Comparison of ENCODE assay signal across 9 mouse cellular contexts in the genomic region with DNA sequence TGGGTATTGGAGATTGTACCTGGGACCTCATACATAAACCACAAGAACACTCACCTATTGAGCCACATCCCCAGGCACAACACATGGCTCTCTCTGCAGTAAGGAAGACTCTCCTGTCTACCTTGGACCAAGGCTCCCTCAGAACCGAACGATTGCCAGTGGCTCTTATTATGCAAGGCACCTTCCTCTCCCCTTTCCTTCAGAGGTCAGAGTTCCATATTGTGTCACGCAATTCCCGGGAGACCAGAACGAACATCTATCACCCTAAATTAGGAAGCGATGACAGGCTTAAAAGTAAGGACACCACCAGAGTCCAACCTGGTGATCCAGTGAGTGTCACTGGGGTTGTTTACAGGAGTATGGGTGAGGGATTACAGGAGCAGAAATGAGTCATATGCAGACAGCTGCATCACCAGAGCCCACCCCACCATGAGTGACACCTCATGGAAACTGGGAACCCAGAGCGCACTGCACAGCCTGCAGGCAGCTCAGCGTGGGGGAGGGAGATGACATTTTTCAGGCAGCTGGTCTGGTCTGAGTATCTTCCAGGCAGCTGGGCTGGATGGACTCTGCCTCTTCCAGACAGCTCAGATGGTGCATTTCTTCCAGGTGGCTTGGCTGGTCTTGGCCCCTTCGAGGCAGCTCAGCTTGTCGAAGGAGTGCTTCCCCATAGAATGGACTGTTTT. TPM values are rescaled to one million over a fixed set of nuclear protein-coding genes. Genes with fewer than 3 reads are reported as not detected.
DNase-seq lines count a peak whose midpoint lies in the region; ATAC-seq and TF ChIP-seq lines count a peak whose summit lies in the region.
"Had no signal": no experiment of that assay in that cellular context is flagged by ENCODE, and none has a peak within 500 bp of the region (broad histone marks: within the 10 kb centered on the region; RNA-seq: fewer than 3 reads in every experiment).

No protein-coding gene starts in this region.

- H3K4me2 ChIP-seq in myocyte (ENCODE audit: low read depth), result peak overlapping the region; percentile 70

- no peaks in the 10 kb centered on the region for H3K79me2 ChIP-seq in myocyte (ENCODE audit: control insufficient read depth, insufficient read depth)

- H3K27me3 ChIP-seq in myocyte (ENCODE audit: control insufficient read depth, insufficient read depth, insufficient read length), result no peaks in the 10 kb centered on the region

- peak; percentile 62 for DNase-seq in left cerebral cortex, postnatal 4 days
- DNase-seq in left cerebral cortex, adult 18-20 months (ENCODE audit: low spot score in 2 of 2), result no peak
- DNase-seq in gastrocnemius, adult 2 months, result peak; percentile 80
- peak; percentile 71 to 75 for DNase-seq in heart, postnatal 10 days
- no peak for DNase-seq in urinary bladder, postnatal 25 days (ENCODE audit: low spot score)
- DNase-seq in frontal cortex, postnatal 14 days (ENCODE audit: low spot score in 2 of 2), result no peak

- peak; percentile 44 for TF ChIP-seq POLR2A in myocyte (IDR thresholded peaks at IDR 0.05; ENCODE audit: insufficient read length, low read depth)

- no peak overlapping the region for H3ac ChIP-seq in myocyte (ENCODE audit: control insufficient read depth, insufficient read length)

- no peaks in the 10 kb centered on the region for H3K36me3 ChIP-seq in myocyte (ENCODE audit: control insufficient read depth, insufficient read depth)

- no peak for ATAC-seq in megakaryocyte, adult 5-6 weeks (ENCODE audit: poor library complexity, severe bottlenecking)

- H3K4me3 ChIP-seq in gastrocnemius, adult 2 months, result no peak overlapping the region
- no peak overlapping the region for H3K4me3 ChIP-seq in myocyte

- intact Hi-C loops in left cerebral cortex, postnatal 4 days (cut with DNase I), result no loop called here
- intact Hi-C loops in gastrocnemius, adult 2 months (cut with DNase I), result no loop called here
- intact Hi-C loops in heart, postnatal 10 days (cut with DNase I), result no loop called here

- peak overlapping the region; percentile 74 for H3K27ac ChIP-seq in gastrocnemius, adult 2 months

- no peak for TF ChIP-seq CTCF in gastrocnemius, adult 2 months (IDR thresholded peaks at IDR 0.05)

TF ChIP-seq in myocyte, 11 proteins besides CTCF, POLR2A, EP300 and RAD21:
- TF ChIP-seq POLR2AphosphoS2 (IDR thresholded peaks at IDR 0.05; ENCODE audit: insufficient read length, low read depth) (no peak), TCF3 (IDR thresholded peaks at IDR 0.05; ENCODE audit: insufficient read length, low read depth) (peak; percentile 96), CEBPB (IDR thresholded peaks at IDR 0.05; ENCODE audit: insufficient read depth, poor library complexity, severe bottlenecking) (peak; percentile 48), USF1 (IDR thresholded peaks at IDR 0.05; ENCODE audit: low read depth) (no peak), MAX (IDR thresholded peaks at IDR 0.05; ENCODE audit: low read depth) (no peak), REST (IDR thresholded peaks at IDR 0.05; ENCODE audit: insufficient read depth, insufficient read length) (no peak), E2F4 (IDR thresholded peaks at IDR 0.05; ENCODE audit: insufficient read depth) (no peak), MYOG (IDR thresholded peaks at IDR 0.05; ENCODE audit: control insufficient read depth in 1 of 3, insufficient read depth in 1 of 3, insufficient read length in 2 of 3, low read depth in 2 of 3) (peak; percentile 90 to 100 (median 94)), SRF (IDR thresholded peaks at IDR 0.05; ENCODE audit: control insufficient read depth, insufficient read length, low read depth) (peak; percentile 73), MYOD1 (IDR thresholded peaks at IDR 0.05; ENCODE audit: control insufficient read depth in 1 of 3, insufficient read length in 2 of 3, low read depth in 2 of 3) (peak in 2 of 3 experiments; percentile 98 to 99), TCF12 (IDR thresholded peaks at IDR 0.05; ENCODE audit: insufficient read depth, poor library complexity, severe bottlenecking) (peak; percentile 98)
TF ChIP-seq in myocyte: peak in this region for 6.

RNA-seq across cellular contexts. Expression of gene Heyl, which starts 7.5 kb away (rescaled TPM):
- 1 to 10 TPM; 5.9 to 6.6 TPM for total RNA-seq in left cerebral cortex, postnatal 4 days (2021)
- total RNA-seq in left cerebral cortex, adult 18-20 months (2021), result 1 to 10 TPM; 3.5 to 3.9 TPM
- 1 to 10 TPM; 5.1 to 6.4 TPM for total RNA-seq in gastrocnemius, adult 2 months (2021)
- 10 to 100 TPM; 31.6 to 34.3 TPM for total RNA-seq in heart, postnatal 10 days (2021)
- polyA plus RNA-seq in myocyte (2012; fragmentation: generic; extraction: Trizol), result 30.2 TPM
- not detected in 2 replicates for total RNA-seq in megakaryocyte, adult 5-6 weeks (2015)
- total RNA-seq in megakaryocyte, adult 5-6 weeks (2017), result not detected in 2 replicates
- total RNA-seq: common myeloid progenitor, adult 5-6 weeks had no signal

RNA-seq across cellular contexts. Expression of gene Nt5c1a, which starts 24.6 kb away (rescaled TPM):
- 1 to 10 TPM; 3.6 to 4.9 TPM for total RNA-seq in left cerebral cortex, postnatal 4 days (2021)
- 10 to 100 TPM; 10.5 to 13.4 TPM for total RNA-seq in left cerebral cortex, adult 18-20 months (2021)
- 10 to 100 TPM; 38.8 to 53.4 TPM for total RNA-seq in gastrocnemius, adult 2 months (2021)
- 10 to 100 TPM; 33.4 to 35.0 TPM for total RNA-seq in heart, postnatal 10 days (2021)
- not detected for polyA plus RNA-seq in myocyte (2012; fragmentation: generic; extraction: Trizol)
- not detected in 2 replicates for total RNA-seq in megakaryocyte, adult 5-6 weeks (2015)
- not detected in 2 replicates for total RNA-seq in megakaryocyte, adult 5-6 weeks (2017)
- total RNA-seq: common myeloid progenitor, adult 5-6 weeks had no signal

RNA-seq across cellular contexts. Expression of gene Pabpc4, which starts 36.3 kb away (rescaled TPM):
- total RNA-seq in left cerebral cortex, postnatal 4 days (2021), result 10 to 100 TPM; 62.6 to 65.5 TPM
- 10 to 100 TPM; 40.3 to 42.2 TPM for total RNA-seq in left cerebral cortex, adult 18-20 months (2021)
- total RNA-seq in gastrocnemius, adult 2 months (2021), result 100 to 1,000 TPM; 325 to 341 TPM
- 100 to 1,000 TPM; 259 to 282 TPM for total RNA-seq in heart, postnatal 10 days (2021)
- polyA plus RNA-seq in myocyte (2012; fragmentation: generic; extraction: Trizol), result 154 TPM
- total RNA-seq in megakaryocyte, adult 5-6 weeks (2015), result 29.1 and 32.3 TPM in 2 replicates
- total RNA-seq in megakaryocyte, adult 5-6 weeks (2017), result 30.1 and 34.8 TPM in 2 replicates

RNA-seq across cellular contexts. Expression of gene Hpcal4, which starts 42.8 kb away (rescaled TPM):
- 10 to 100 TPM; 69.1 to 73.9 TPM for total RNA-seq in left cerebral cortex, postnatal 4 days (2021)
- total RNA-seq in left cerebral cortex, adult 18-20 months (2021), result 100 to 1,000 TPM; 525 to 560 TPM
- under 1 TPM in 1 of 2 experiments, not detected in 1; 0.08 TPM for total RNA-seq in gastrocnemius, adult 2 months (2021)
- under 1 TPM; 0.40 to 0.89 TPM for total RNA-seq in heart, postnatal 10 days (2021)
- not detected for polyA plus RNA-seq in myocyte (2012; fragmentation: generic; extraction: Trizol)
- not detected in 2 replicates for total RNA-seq in megakaryocyte, adult 5-6 weeks (2015)
- total RNA-seq in megakaryocyte, adult 5-6 weeks (2017), result not detected in 2 replicates
- total RNA-seq: common myeloid progenitor, adult 5-6 weeks had no signal

Comparison
In these comparisons a context has a peak if more than half of its experiments do, and no peak if none do; other contexts are left out.
1. DNase-seq: peak in left cerebral cortex, postnatal 4 days (single experiment), gastrocnemius, adult 2 months (single experiment) and heart, postnatal 10 days (2 of 2); none in left cerebral cortex, adult 18-20 months (0 of 2), urinary bladder, postnatal 25 days (single experiment) and frontal cortex, postnatal 14 days (0 of 2).
2. RNA of gene Heyl, which starts 7.5 kb away (total RNA-seq): 31.6 to 34.3 TPM in heart, postnatal 10 days, 5.9 to 6.6 TPM in left cerebral cortex, postnatal 4 days, 5.1 to 6.4 TPM in gastrocnemius, adult 2 months and 3.5 to 3.9 TPM in left cerebral cortex, adult 18-20 months; not detected in megakaryocyte, adult 5-6 weeks; every median in the first group is over 4 times any median in the second.
3. RNA of gene Nt5c1a, which starts 24.6 kb away (total RNA-seq): 38.8 to 53.4 TPM in gastrocnemius, adult 2 months, 33.4 to 35.0 TPM in heart, postnatal 10 days, 10.5 to 13.4 TPM in left cerebral cortex, adult 18-20 months and 3.6 to 4.9 TPM in left cerebral cortex, postnatal 4 days; not detected in megakaryocyte, adult 5-6 weeks; every median in the first group is over 4 times any median in the second.